Mouse (Mus musculus): ENCODE measurements around the gene Camta2. TPM values are rescaled to one million over a fixed set of nuclear protein-coding genes. Genes with fewer than 3 reads are reported as not detected.

The Camta2 gene
- polyA plus RNA-seq, 1 experiment from 2014 or later = 13.9 TPM

- no peaks in the 10 kb centered on the region for H3K9me3 ChIP-seq (replicated peaks)
- peaks cover 30% of the 10 kb centered on the region for H3K36me3 ChIP-seq (ENCODE audit: poor library complexity, severe bottlenecking)
- peaks cover 27% of the 10 kb centered on the region for H3K4me1 ChIP-seq
- 60% methylated on average over 9 of the region's 9 CpGs for WGBS
- no peak for ATAC-seq
- H3K27ac ChIP-seq = no peak overlapping the region
- no peak overlapping the region for H3K4me3 ChIP-seq
- no peaks in the 10 kb centered on the region for H3K27me3 ChIP-seq
- H3K4me2 ChIP-seq = no peak overlapping the region
- H3K9ac ChIP-seq = no peak overlapping the region
Measured at GRCm38 (mm10) chr11:70657991-70658390, 29.9 kb downstream of the Camta2 start.

- Histone ChIP-seq H3K4me3 (no peak overlapping the region), H3K4me2 (no peak overlapping the region), H3K9ac (no peak overlapping the region), H3K27ac (no peak overlapping the region), H3K9me3 (replicated peaks) (no peaks in the 10 kb centered on the region), H3K4me1 (peaks cover 31% of the 10 kb centered on the region), H3K36me3 (ENCODE audit: poor library complexity, severe bottlenecking) (peaks cover 27% of the 10 kb centered on the region), H3K27me3 (no peaks in the 10 kb centered on the region)
- ATAC-seq = no peak
- WGBS = 61% methylated on average over 6 of the region's 6 CpGs
Measured at GRCm38 (mm10) chr11:70657573-70657972, 30.3 kb downstream of the Camta2 start.

GRCm38 (mm10) chr11:70656964-70657363 lies 30.9 kb downstream of the Camta2 start, which contains the start of gene Eno3:
Gene Eno3, plus strand, starts transcription at chr11:70657202.
- H3K27ac ChIP-seq = peak within 1 kb of the TSS; percentile 97
- ATAC-seq = no peak

GRCm38 (mm10) chr11:70656456-70656927 lies 31.4 kb downstream of the Camta2 start:
- peaks cover 42% of the 10 kb centered on the region for H3K4me1 ChIP-seq
- peak overlapping the region; percentile 93 for H3K4me2 ChIP-seq
- no peak overlapping the region; the same call in 1 of the 2 replicates for H3K27ac ChIP-seq
- peaks cover 28% of the 10 kb centered on the region for H3K36me3 ChIP-seq (ENCODE audit: poor library complexity, severe bottlenecking)
- 6% methylated on average over 16 of the region's 16 CpGs for WGBS
- peak overlapping the region; percentile 100 for H3K4me3 ChIP-seq
- H3K9me3 ChIP-seq (replicated peaks) = no peaks in the 10 kb centered on the region
- ATAC-seq = no peak
- H3K9ac ChIP-seq = peak overlapping the region; percentile 98
- H3K27me3 ChIP-seq = no peaks in the 10 kb centered on the region

More at GRCm38 (mm10) chr11:70656964-70657363, 30.9 kb downstream of the Camta2 start, which contains the start of gene Eno3:
- no peaks in the 10 kb centered on the region for H3K27me3 ChIP-seq
- H3K4me1 ChIP-seq = peaks cover 37% of the 10 kb centered on the region
- peak within 1 kb of the TSS; percentile 100 for H3K4me3 ChIP-seq
- H3K4me2 ChIP-seq = peak within 1 kb of the TSS; percentile 93
- 9% methylated on average over 3 of the region's 3 CpGs for WGBS
- H3K9me3 ChIP-seq (replicated peaks) = no peaks in the 10 kb centered on the region
- peaks cover 27% of the 10 kb centered on the region for H3K36me3 ChIP-seq (ENCODE audit: poor library complexity, severe bottlenecking)
- H3K9ac ChIP-seq = peak within 1 kb of the TSS; percentile 98

- Histone ChIP-seq H3K27me3 (no peaks in the 10 kb centered on the region), H3K36me3 (ENCODE audit: poor library complexity, severe bottlenecking) (peaks cover 28% of the 10 kb centered on the region), H3K4me3 (peak overlapping the region; percentile 100), H3K9me3 (replicated peaks) (no peaks in the 10 kb centered on the region), H3K4me2 (peak overlapping the region; percentile 93), H3K9ac (peak overlapping the region; percentile 98), H3K27ac (peak overlapping the region; percentile 97), H3K4me1 (peaks cover 42% of the 10 kb centered on the region)
- ATAC-seq = peak; percentile 34; the same call in 1 of the 2 replicates
- WGBS = under 1% methylated on average over 61 of the region's 61 CpGs
Measured at GRCm38 (mm10) chr11:70655571-70656455, 32.1 kb downstream of the Camta2 start.

GRCm38 (mm10) chr11:70654923-70655570 lies 32.9 kb downstream of the Camta2 start:
- H3K36me3 ChIP-seq (ENCODE audit: poor library complexity, severe bottlenecking) = peaks cover 30% of the 10 kb centered on the region
- peak overlapping the region; percentile 93 for H3K4me2 ChIP-seq
- peaks cover 42% of the 10 kb centered on the region for H3K4me1 ChIP-seq
- peak; percentile 42 for ATAC-seq
- under 1% methylated on average over 48 of the region's 48 CpGs for WGBS
- peak overlapping the region; percentile 98 for H3K9ac ChIP-seq
- H3K9me3 ChIP-seq (replicated peaks) = no peaks in the 10 kb centered on the region
- peak overlapping the region; percentile 97 for H3K27ac ChIP-seq
- no peaks in the 10 kb centered on the region for H3K27me3 ChIP-seq
- peak overlapping the region; percentile 100 for H3K4me3 ChIP-seq

GRCm38 (mm10) chr11:70654198-70654922 lies 33.5 kb downstream of the Camta2 start, which contains the start of gene Pfn1:
Gene Pfn1, minus strand, starts transcription at chr11:70654644.
- Histone ChIP-seq H3K27ac (peak within 1 kb of the TSS; percentile 97), H3K9me3 (replicated peaks) (no peaks in the 10 kb centered on the region), H3K36me3 (ENCODE audit: poor library complexity, severe bottlenecking) (peaks cover 33% of the 10 kb centered on the region), H3K4me3 (peak within 1 kb of the TSS; percentile 100), H3K9ac (peak within 1 kb of the TSS; percentile 98), H3K4me1 (peaks cover 46% of the 10 kb centered on the region), H3K4me2 (peak within 1 kb of the TSS; percentile 93), H3K27me3 (no peaks in the 10 kb centered on the region)
- WGBS = under 1% methylated on average over 57 of the region's 61 CpGs
- ATAC-seq = peak; percentile 65

- Histone ChIP-seq H3K9ac (peak overlapping the region; percentile 98), H3K4me1 (peaks cover 54% of the 10 kb centered on the region), H3K27ac (peak overlapping the region; percentile 97), H3K4me3 (peak overlapping the region; percentile 100), H3K36me3 (ENCODE audit: poor library complexity, severe bottlenecking) (peaks cover 41% of the 10 kb centered on the region), H3K27me3 (no peaks in the 10 kb centered on the region), H3K9me3 (replicated peaks) (no peaks in the 10 kb centered on the region), H3K4me2 (peak overlapping the region; percentile 93)
- peak; percentile 67 for ATAC-seq
- WGBS = under 1% methylated on average over 61 of the region's 63 CpGs
Measured at GRCm38 (mm10) chr11:70653345-70654197, 34.3 kb downstream of the Camta2 start.

- peak overlapping the region; percentile 98 for H3K9ac ChIP-seq
- H3K4me3 ChIP-seq = peak overlapping the region; percentile 100
- H3K4me1 ChIP-seq = peaks cover 61% of the 10 kb centered on the region
- peaks cover 44% of the 10 kb centered on the region for H3K36me3 ChIP-seq (ENCODE audit: poor library complexity, severe bottlenecking)
- WGBS = 70% methylated on average over 6 of the region's 6 CpGs
- H3K27me3 ChIP-seq = no peaks in the 10 kb centered on the region
- H3K9me3 ChIP-seq (replicated peaks) = no peaks in the 10 kb centered on the region
- H3K4me2 ChIP-seq = peak overlapping the region; percentile 93
- ATAC-seq = no peak
- peak overlapping the region; percentile 97 for H3K27ac ChIP-seq
Measured at GRCm38 (mm10) chr11:70652884-70653344, 35.0 kb downstream of the Camta2 start.

- Histone ChIP-seq H3K4me2 (peak overlapping the region; percentile 93), H3K36me3 (ENCODE audit: poor library complexity, severe bottlenecking) (peaks cover 44% of the 10 kb centered on the region), H3K9me3 (replicated peaks) (no peaks in the 10 kb centered on the region), H3K27ac (no peak overlapping the region; the same call in 1 of the 2 replicates), H3K4me3 (peak overlapping the region; percentile 100), H3K9ac (peak overlapping the region; percentile 98), H3K4me1 (peaks cover 63% of the 10 kb centered on the region), H3K27me3 (no peaks in the 10 kb centered on the region)
- ATAC-seq = no peak
- 74% methylated on average over 12 of the region's 12 CpGs for WGBS
Measured at GRCm38 (mm10) chr11:70652029-70652883, 35.6 kb downstream of the Camta2 start.
